Mouse (Mus musculus): Measurements from ENCODE around the gene Sec13. TPM values are rescaled to one million over a fixed set of nuclear protein-coding genes. Genes with fewer than 3 reads are reported as not detected.

The Sec13 gene
- polyA plus RNA-seq (2016; fragmentation: Nextera tagmentation; extraction: Ambion mirVana): 268 and 282 TPM in 2 replicates

GRCm38 (mm10) chr6:113740236-113741217, at the start of gene Sec13:
TSS of gene Sec13 (minus strand) at chr6:113740743.
- no peaks in the 10 kb centered on the region for H3K9me3 ChIP-seq
- peak; percentile 70; the same call in 1 of the 2 replicates for ATAC-seq (ENCODE audit: insufficient number of reproducible peaks, insufficient read depth, low FRiP score, low TSS enrichment)
- H3K36me3 ChIP-seq: peaks cover 26% of the 10 kb centered on the region
- H3K9ac ChIP-seq: peak within 1 kb of the TSS; percentile 88
- H3K4me2 ChIP-seq (replicated peaks): peak within 1 kb of the TSS; percentile 84
- peak within 1 kb of the TSS; percentile 90 for H3K4me3 ChIP-seq
- WGBS: 7% methylated on average over 41 of the region's 41 CpGs
- H3K27ac ChIP-seq: no peak within 1 kb of the TSS
- H3K4me1 ChIP-seq: peaks cover 9% of the 10 kb centered on the region
- H3K27me3 ChIP-seq: no peaks in the 10 kb centered on the region

GRCm38 (mm10) chr6:113787459-113787968, 47.0 kb upstream of the Sec13 start:
- Histone ChIP-seq H3K27ac (no peak overlapping the region), H3K36me3 (no peaks in the 10 kb centered on the region), H3K27me3 (no peaks in the 10 kb centered on the region), H3K4me3 (no peak overlapping the region), H3K9me3 (no peaks in the 10 kb centered on the region), H3K4me1 (peaks cover 12% of the 10 kb centered on the region), H3K9ac (no peak overlapping the region), H3K4me2 (replicated peaks) (no peak overlapping the region)
- ATAC-seq (ENCODE audit: insufficient number of reproducible peaks, insufficient read depth, low FRiP score, low TSS enrichment): no peak
- WGBS: 30% methylated on average over 6 of the region's 6 CpGs

GRCm38 (mm10) chr6:113785658-113786057, 45.1 kb upstream of the Sec13 start:
- no peaks in the 10 kb centered on the region for H3K36me3 ChIP-seq
- ATAC-seq (ENCODE audit: insufficient number of reproducible peaks, insufficient read depth, low FRiP score, low TSS enrichment): no peak
- H3K9me3 ChIP-seq: no peaks in the 10 kb centered on the region
- H3K4me1 ChIP-seq: peaks cover 12% of the 10 kb centered on the region
- no peak overlapping the region for H3K9ac ChIP-seq
- WGBS: 74% methylated on average over 7 of the region's 7 CpGs
- H3K27ac ChIP-seq: no peak overlapping the region
- no peak overlapping the region for H3K4me3 ChIP-seq
- no peaks in the 10 kb centered on the region for H3K27me3 ChIP-seq
- no peak overlapping the region for H3K4me2 ChIP-seq (replicated peaks)

GRCm38 (mm10) chr6:113778229-113778753, 37.7 kb upstream of the Sec13 start:
- H3K9ac ChIP-seq: no peak overlapping the region
- no peaks in the 10 kb centered on the region for H3K4me1 ChIP-seq
- H3K27ac ChIP-seq: no peak overlapping the region
- no peak overlapping the region for H3K4me3 ChIP-seq
- no peak for ATAC-seq (ENCODE audit: insufficient number of reproducible peaks, insufficient read depth, low FRiP score, low TSS enrichment)
- no peak overlapping the region for H3K4me2 ChIP-seq (replicated peaks)
- H3K27me3 ChIP-seq: no peaks in the 10 kb centered on the region
- no peaks in the 10 kb centered on the region for H3K36me3 ChIP-seq
- H3K9me3 ChIP-seq: no peaks in the 10 kb centered on the region
- 57% methylated on average over 7 of the region's 7 CpGs for WGBS

- Histone ChIP-seq H3K9ac (no peak overlapping the region), H3K27me3 (no peaks in the 10 kb centered on the region; the same call in 1 of the 2 replicates), H3K4me2 (replicated peaks) (no peak overlapping the region), H3K36me3 (no peaks in the 10 kb centered on the region), H3K4me1 (no peaks in the 10 kb centered on the region), H3K27ac (no peak overlapping the region), H3K9me3 (no peaks in the 10 kb centered on the region), H3K4me3 (no peak overlapping the region)
- WGBS: 63% methylated on average over 11 of the region's 11 CpGs
- no peak for ATAC-seq (ENCODE audit: insufficient number of reproducible peaks, insufficient read depth, low FRiP score, low TSS enrichment)
These were observed 28.3 kb upstream of the Sec13 start for GRCm38 (mm10) chr6:113768804-113769203.

GRCm38 (mm10) chr6:113761644-113762043, 21.1 kb upstream of the Sec13 start:
- WGBS: 25% methylated on average over 7 of the region's 7 CpGs
- H3K9ac ChIP-seq: no peak overlapping the region
- no peak for ATAC-seq (ENCODE audit: insufficient number of reproducible peaks, insufficient read depth, low FRiP score, low TSS enrichment)
- H3K36me3 ChIP-seq: no peaks in the 10 kb centered on the region
- no peaks in the 10 kb centered on the region for H3K27me3 ChIP-seq
- H3K4me1 ChIP-seq: no peaks in the 10 kb centered on the region
- H3K4me2 ChIP-seq (replicated peaks): no peak overlapping the region
- H3K9me3 ChIP-seq: no peaks in the 10 kb centered on the region
- H3K27ac ChIP-seq: no peak overlapping the region
- H3K4me3 ChIP-seq: no peak overlapping the region

- H3K27me3 ChIP-seq: peaks cover 18% of the 10 kb centered on the region
- H3K4me1 ChIP-seq: no peaks in the 10 kb centered on the region
- WGBS: 58% methylated on average over 17 of the region's 17 CpGs
- H3K4me3 ChIP-seq: no peak overlapping the region
- no peak overlapping the region for H3K4me2 ChIP-seq (replicated peaks)
- no peak for ATAC-seq (ENCODE audit: insufficient number of reproducible peaks, insufficient read depth, low FRiP score, low TSS enrichment)
- H3K36me3 ChIP-seq: no peaks in the 10 kb centered on the region
- no peak overlapping the region for H3K27ac ChIP-seq
- no peak overlapping the region for H3K9ac ChIP-seq
- H3K9me3 ChIP-seq: no peaks in the 10 kb centered on the region
These were observed 8.7 kb upstream of the Sec13 start for GRCm38 (mm10) chr6:113749119-113749685.

- WGBS: 37% methylated on average over 26 of the region's 26 CpGs
- H3K4me1 ChIP-seq: no peaks in the 10 kb centered on the region
- ATAC-seq (ENCODE audit: insufficient number of reproducible peaks, insufficient read depth, low FRiP score, low TSS enrichment): no peak
- no peak overlapping the region for H3K9ac ChIP-seq
- H3K36me3 ChIP-seq: no peaks in the 10 kb centered on the region
- H3K4me2 ChIP-seq (replicated peaks): peak overlapping the region; percentile 27; the same call in 1 of the 2 replicates
- H3K27ac ChIP-seq: no peak overlapping the region
- H3K27me3 ChIP-seq: peaks cover 18% of the 10 kb centered on the region
- H3K4me3 ChIP-seq: no peak overlapping the region
- no peaks in the 10 kb centered on the region for H3K9me3 ChIP-seq
These were observed 7.8 kb upstream of the Sec13 start for GRCm38 (mm10) chr6:113748351-113748750.

GRCm38 (mm10) chr6:113747284-113747683, 6.7 kb upstream of the Sec13 start:
- no peak overlapping the region for H3K4me3 ChIP-seq
- no peaks in the 10 kb centered on the region for H3K36me3 ChIP-seq

GRCm38 (mm10) chr6:113745117-113745516, 4.6 kb upstream of the Sec13 start:
- no peak overlapping the region for H3K4me3 ChIP-seq
- no peak for ATAC-seq (ENCODE audit: insufficient number of reproducible peaks, insufficient read depth, low FRiP score, low TSS enrichment)
- no peak overlapping the region for H3K9ac ChIP-seq
- no peak overlapping the region for H3K4me2 ChIP-seq (replicated peaks)
- H3K27ac ChIP-seq: no peak overlapping the region
- peaks cover 18% of the 10 kb centered on the region for H3K27me3 ChIP-seq
- H3K36me3 ChIP-seq: no peaks in the 10 kb centered on the region
- no peaks in the 10 kb centered on the region for H3K4me1 ChIP-seq
- H3K9me3 ChIP-seq: no peaks in the 10 kb centered on the region

More at GRCm38 (mm10) chr6:113747284-113747683, 6.7 kb upstream of the Sec13 start:
- no peak for ATAC-seq (ENCODE audit: insufficient number of reproducible peaks, insufficient read depth, low FRiP score, low TSS enrichment)
- Histone ChIP-seq H3K4me1 (no peaks in the 10 kb centered on the region), H3K27ac (no peak overlapping the region), H3K9ac (no peak overlapping the region), H3K4me2 (replicated peaks) (no peak overlapping the region), H3K9me3 (no peaks in the 10 kb centered on the region), H3K27me3 (peaks cover 18% of the 10 kb centered on the region)
- 89% methylated on average over 14 of the region's 14 CpGs for WGBS

- ATAC-seq (ENCODE audit: insufficient number of reproducible peaks, insufficient read depth, low FRiP score, low TSS enrichment): no peak
- H3K27me3 ChIP-seq: peaks cover 6% of the 10 kb centered on the region; the same call in 1 of the 2 replicates
- H3K27ac ChIP-seq: no peak overlapping the region
- no peaks in the 10 kb centered on the region for H3K9me3 ChIP-seq
- H3K9ac ChIP-seq: no peak overlapping the region
- H3K4me2 ChIP-seq (replicated peaks): no peak overlapping the region
- no peak overlapping the region for H3K4me3 ChIP-seq
- H3K4me1 ChIP-seq: peaks cover 9% of the 10 kb centered on the region
- H3K36me3 ChIP-seq: peaks cover 6% of the 10 kb centered on the region
- WGBS: 30% methylated on average over 1 of the region's 1 CpGs
These were observed 2.6 kb upstream of the Sec13 start for GRCm38 (mm10) chr6:113743111-113743510.
